Mouse (Mus musculus) limb, embryonic 14.5 days (tissue): ENCODE data around the gene Map2k3. TPM values are rescaled to one million over a fixed set of nuclear protein-coding genes. Genes with fewer than 3 reads are reported as not detected.

Experiments used
- ATAC-seq: fragments of 200-750 bp; cut with Nextera tagmentation; 2 replicates; pipeline ENCODE4 v1.8.0; 2017; ENCODE audit warnings: low read depth, moderate number of reproducible peaks, moderate TSS enrichment; ENCODE audit not compliant: low FRiP score
- DNase-seq: peaks from one replicate; pipeline ENCODE4 v3.0.0-alpha.2; 2015; ENCODE audit warnings: low spot score
- H3K27ac ChIP-seq: fragments of 300-500 bp; sonication (generic); replicated peaks from 2 replicates; pipeline ENCODE4 v1.5.1; 2014; ENCODE audit warnings: low read depth, mild to moderate bottlenecking, low read length, moderate library complexity, mixed read lengths
- H3K27me3 ChIP-seq: fragments of 300-500 bp; sonication (generic); 2 replicates; pipeline ENCODE4 v1.6.1; 2014; ENCODE audit warnings: low read length, mixed read lengths; ENCODE audit not compliant: control insufficient read depth, insufficient read depth
- H3K36me3 ChIP-seq: fragments of 300-500 bp; sonication (generic); 2 replicates; pipeline ENCODE4 v1.6.1; 2014; ENCODE audit warnings: mild to moderate bottlenecking, low read length, moderate library complexity, mixed read lengths; ENCODE audit not compliant: control insufficient read depth, insufficient read depth
- H3K4me1 ChIP-seq: fragments of 300-500 bp; sonication (generic); 2 replicates; pipeline ENCODE4 v1.6.1; 2014; ENCODE audit warnings: antibody characterized with exemption, low read length, mixed read lengths; ENCODE audit not compliant: control insufficient read depth, insufficient read depth
- H3K4me2 ChIP-seq: fragments of 300-500 bp; sonication (generic); replicated peaks from 2 replicates; pipeline ENCODE4 v1.6.1; 2014; ENCODE audit warnings: low read depth, mild to moderate bottlenecking, low read length, moderate library complexity; ENCODE audit not compliant: severe bottlenecking
- H3K4me3 ChIP-seq: fragments of 300-500 bp; sonication (generic); replicated peaks from 2 replicates; pipeline ENCODE4 v1.5.1; 2014; ENCODE audit warnings: low read length
- H3K9ac ChIP-seq: fragments of 300-500 bp; sonication (generic); 2 replicates; pipeline ENCODE4 v1.6.1; 2014; ENCODE audit warnings: mild to moderate bottlenecking, low read depth, low read length, moderate library complexity; ENCODE audit not compliant: severe bottlenecking
- H3K9me3 ChIP-seq: fragments of 300-500 bp; sonication (generic); 2 replicates; pipeline ENCODE4 v1.6.1; 2016; ENCODE audit warnings: low read length; ENCODE audit not compliant: control insufficient read depth
- POLR2A ChIP-seq: fragments of 200-500 bp; IDR thresholded peaks from 2 replicates; pipeline ENCODE4 v1.8.0; 2012; ENCODE audit warnings: inconsistent platforms, mild to moderate bottlenecking, moderate library complexity, borderline replicate concordance; ENCODE audit not compliant: insufficient read depth, insufficient read length; ENCODE audit errors: extremely low read depth
- WGBS: fragments of 180-500 bp; shearing (Covaris S2); extraction: QIAGEN DNeasy Blood & Tissue Kit; methylation state at CpG from one replicate; pipeline ENCODE4 v1.1.7; 2014; 5-methylcytosine and 5-hydroxymethylcytosine counted together
- polyA plus RNA-seq, 2 experiments: library from polyadenylated mRNA; depleted of rRNA in 1 of 2; stranded (reverse) in 1 of 2; unstranded in 1 of 2; fragments of >200 nt; fragmentation: Nextera tagmentation in 1 of 2; extraction: Ambion mirVana in 1 of 2; gene quantifications; 2 replicates each; pipeline versions ENCODE4 v1.2.1 to v1.2.3; 2012 to 2014

Gene Map2k3
- polyA plus RNA-seq, 2 experiments = 34.3 to 76.4 TPM

- Histone ChIP-seq H3K4me3 (peak within 1 kb of the TSS; percentile 81), H3K9me3 (no peaks in the 10 kb centered on the region), H3K27ac (peak within 1 kb of the TSS; percentile 44; the same call in 1 of the 2 replicates), H3K36me3 (no peaks in the 10 kb centered on the region), H3K27me3 (no peaks in the 10 kb centered on the region), H3K9ac (peak within 1 kb of the TSS; percentile 83), H3K4me2 (peak within 1 kb of the TSS; percentile 82), H3K4me1 (peaks cover 7% of the 10 kb centered on the region)
- no peak for TF ChIP-seq POLR2A
- WGBS = 29% methylated on average over 7 of the region's 7 CpGs
- ATAC-seq (no peak), DNase-seq (no peak)
These were observed 17.3 kb upstream of the Map2k3 start, which contains the start of gene Natd1 for GRCm38 (mm10) chr11:60914491-60914890. TSS of gene Natd1 (minus strand) at chr11:60914750.

- ATAC-seq = no peak
- Histone ChIP-seq H3K4me1 (peaks cover 7% of the 10 kb centered on the region), H3K4me3 (no peak overlapping the region), H3K27ac (no peak overlapping the region), H3K9ac (no peak overlapping the region), H3K9me3 (no peaks in the 10 kb centered on the region), H3K4me2 (no peak overlapping the region), H3K36me3 (no peaks in the 10 kb centered on the region), H3K27me3 (no peaks in the 10 kb centered on the region)
- 56% methylated on average over 4 of the region's 4 CpGs for WGBS
- TF ChIP-seq POLR2A = no peak
- DNase-seq = no peak
These were observed 16.6 kb upstream of the Map2k3 start for GRCm38 (mm10) chr11:60915201-60915600.

GRCm38 (mm10) chr11:60920021-60920420 lies 11.8 kb upstream of the Map2k3 start:
- Histone ChIP-seq H3K27me3 (no peaks in the 10 kb centered on the region; the same call in 1 of the 2 replicates), H3K36me3 (peaks cover 3% of the 10 kb centered on the region; the same call in 1 of the 2 replicates), H3K4me2 (no peak overlapping the region), H3K9ac (no peak overlapping the region), H3K4me1 (no peaks in the 10 kb centered on the region), H3K4me3 (no peak overlapping the region), H3K9me3 (no peaks in the 10 kb centered on the region), H3K27ac (no peak overlapping the region)
- TF ChIP-seq POLR2A = no peak
- DNase-seq (no peak), ATAC-seq (no peak)
- WGBS = 63% methylated on average over 2 of the region's 2 CpGs

GRCm38 (mm10) chr11:60922195-60922594 lies 9.6 kb upstream of the Map2k3 start:
- WGBS = 76% methylated on average over 1 of the region's 1 CpGs
- peaks cover 3% of the 10 kb centered on the region; the same call in 1 of the 2 replicates for H3K36me3 ChIP-seq
- H3K9ac ChIP-seq = no peak overlapping the region
- no peak overlapping the region for H3K4me3 ChIP-seq
- H3K4me1 ChIP-seq = peaks cover 3% of the 10 kb centered on the region; the same call in 1 of the 2 replicates
- TF ChIP-seq POLR2A = no peak
- ATAC-seq (no peak), DNase-seq (no peak)
- H3K9me3 ChIP-seq = no peaks in the 10 kb centered on the region
- no peak overlapping the region for H3K27ac ChIP-seq
- H3K27me3 ChIP-seq = no peaks in the 10 kb centered on the region; the same call in 1 of the 2 replicates
- H3K4me2 ChIP-seq = no peak overlapping the region

- H3K9ac ChIP-seq = no peak overlapping the region
- no peaks in the 10 kb centered on the region; the same call in 1 of the 2 replicates for H3K27me3 ChIP-seq
- H3K36me3 ChIP-seq = peaks cover 3% of the 10 kb centered on the region; the same call in 1 of the 2 replicates
- H3K9me3 ChIP-seq = no peaks in the 10 kb centered on the region
- H3K4me2 ChIP-seq = no peak overlapping the region
- H3K4me1 ChIP-seq = peaks cover 7% of the 10 kb centered on the region; the same call in 1 of the 2 replicates
- H3K27ac ChIP-seq = no peak overlapping the region
- no peak for TF ChIP-seq POLR2A
- no peak overlapping the region for H3K4me3 ChIP-seq
- no peak for DNase-seq
- no peak for ATAC-seq
- WGBS = 76% methylated on average over 5 of the region's 5 CpGs
These were observed 8.9 kb upstream of the Map2k3 start for GRCm38 (mm10) chr11:60922964-60923363.

GRCm38 (mm10) chr11:60924498-60924897 lies 7.3 kb upstream of the Map2k3 start:
- peaks cover 7% of the 10 kb centered on the region; the same call in 1 of the 2 replicates for H3K4me1 ChIP-seq
- no peak for TF ChIP-seq POLR2A
- no peak for ATAC-seq
- no peaks in the 10 kb centered on the region; the same call in 1 of the 2 replicates for H3K27me3 ChIP-seq
- DNase-seq = no peak
- peaks cover 3% of the 10 kb centered on the region; the same call in 1 of the 2 replicates for H3K36me3 ChIP-seq
- H3K27ac ChIP-seq = no peak overlapping the region
- no peaks in the 10 kb centered on the region for H3K9me3 ChIP-seq
- WGBS = 49% methylated on average over 6 of the region's 6 CpGs
- H3K9ac ChIP-seq = no peak overlapping the region
- no peak overlapping the region for H3K4me2 ChIP-seq
- no peak overlapping the region for H3K4me3 ChIP-seq
